Mouse (Mus musculus): ENCODE results near the gene Zcchc7. TPM values are rescaled to one million over a fixed set of nuclear protein-coding genes. Genes with fewer than 3 reads are reported as not detected.
A peak's percentile ranks its signal among the peaks of the same experiment; 100 is the strongest.

The Zcchc7 gene
- total RNA-seq, 2 experiments from 2014 or later, result 68.9 to 70.7 TPM

DNA sequence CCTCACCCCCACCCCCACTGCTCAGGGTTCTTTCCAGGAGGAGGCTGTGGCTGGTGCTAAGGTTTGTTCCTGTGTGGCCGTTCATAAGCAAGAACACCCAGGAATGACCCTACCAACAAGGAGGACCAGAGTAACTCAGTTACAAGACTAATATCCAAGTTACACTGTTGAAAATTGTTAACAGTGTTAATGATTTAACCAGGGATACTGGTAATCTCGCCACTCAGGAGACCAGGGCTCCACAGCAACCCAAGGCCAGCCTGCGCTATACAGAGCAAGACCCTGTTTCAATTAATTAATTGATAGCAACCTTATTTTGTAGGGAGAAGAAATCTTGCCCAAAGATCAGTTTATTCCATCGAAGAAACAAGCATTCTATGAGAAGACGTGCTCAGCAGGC lies 191.8 kb downstream of the Zcchc7 start:
- intact Hi-C loops (cut with DNase I), result no loop called here
- DNase-seq, result no peak

DNA sequence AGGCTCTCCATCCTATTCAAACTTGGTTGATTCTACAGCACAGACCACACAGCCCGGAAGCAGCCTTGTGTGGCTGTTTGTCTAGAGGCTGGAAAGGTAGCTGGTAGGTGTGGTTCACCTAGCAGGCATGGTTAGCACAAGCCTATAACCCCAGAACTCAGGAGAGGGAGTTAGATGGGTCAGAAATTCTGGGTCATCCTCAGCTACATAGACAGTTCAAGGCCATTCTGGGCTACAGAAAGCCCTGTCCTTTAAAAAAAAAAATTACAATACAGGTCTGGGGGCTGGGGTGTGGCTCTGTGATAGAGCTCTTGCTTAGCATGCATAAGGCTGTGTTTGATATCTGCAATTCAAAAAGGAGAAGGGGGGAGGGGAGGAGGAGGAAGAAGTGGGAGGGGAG lies 192.6 kb downstream of the Zcchc7 start:
- DNase-seq, result no peak
- intact Hi-C loops (cut with DNase I), result no loop called here

DNA sequence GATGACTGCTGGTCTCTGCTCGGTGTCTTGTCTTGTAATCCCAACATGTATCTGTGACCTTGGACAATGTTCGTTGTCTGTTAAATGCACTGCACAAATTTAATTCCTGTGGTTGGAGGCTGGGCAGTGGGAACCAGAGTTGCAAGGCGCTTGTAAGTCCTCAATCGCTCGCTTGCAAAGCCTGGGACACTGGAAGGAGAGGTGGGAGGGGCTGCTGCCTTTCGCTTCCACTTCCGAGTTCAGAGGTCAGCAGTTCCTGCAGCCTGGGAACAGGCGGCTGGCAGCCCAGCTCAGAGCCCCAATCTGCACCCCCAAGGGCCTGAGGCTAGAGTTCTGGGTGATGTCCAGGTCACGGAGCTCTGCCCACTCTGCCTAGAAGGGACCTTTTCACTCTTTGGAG lies 197.4 kb downstream of the Zcchc7 start:
- no peak for DNase-seq
- intact Hi-C loops (cut with DNase I), result no loop called here

DNA sequence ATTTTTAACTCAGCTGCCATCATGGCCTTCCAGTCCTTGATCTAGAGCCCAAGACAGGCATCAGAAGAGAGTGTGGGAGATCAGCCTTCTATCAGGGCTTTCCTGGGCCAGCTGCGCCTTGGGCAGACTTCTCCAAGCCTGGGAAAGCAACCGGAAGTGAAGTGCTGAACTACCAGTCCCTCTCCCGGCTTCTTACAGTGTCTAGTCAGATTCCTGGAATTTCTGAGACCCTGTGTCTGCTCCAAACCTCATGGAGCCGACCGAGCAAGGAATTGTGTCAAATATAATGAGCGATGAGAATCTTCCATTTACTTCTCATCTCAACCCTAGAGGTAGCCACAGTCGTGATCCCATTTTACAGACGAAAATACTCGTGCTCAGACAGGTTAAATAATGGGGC lies 203.1 kb downstream of the Zcchc7 start:
- intact Hi-C loops (cut with DNase I), result no loop called here
- DNase-seq, result no peak

DNA sequence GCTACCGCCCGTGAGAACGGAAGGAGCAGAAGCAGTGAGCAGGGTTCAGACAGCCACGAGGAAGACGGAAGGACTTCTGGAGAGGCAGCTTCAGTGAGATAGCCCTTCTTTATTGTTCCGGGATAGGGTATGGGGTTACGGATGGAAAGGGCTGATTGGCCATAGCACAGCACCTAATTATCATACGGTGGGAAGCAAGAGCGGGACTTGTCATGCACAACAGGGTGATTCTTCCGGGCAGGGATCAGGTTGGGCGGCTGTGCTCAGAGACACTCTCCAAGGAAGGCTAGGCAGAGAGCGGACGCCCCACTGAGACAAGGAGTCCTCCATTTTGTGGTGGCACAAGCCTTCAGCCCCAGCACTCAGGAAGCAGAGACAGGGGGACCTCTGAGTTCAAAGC lies 203.5 kb downstream of the Zcchc7 start:
- DNase-seq, result no peak
- intact Hi-C loops (cut with DNase I), result no loop called here

DNA sequence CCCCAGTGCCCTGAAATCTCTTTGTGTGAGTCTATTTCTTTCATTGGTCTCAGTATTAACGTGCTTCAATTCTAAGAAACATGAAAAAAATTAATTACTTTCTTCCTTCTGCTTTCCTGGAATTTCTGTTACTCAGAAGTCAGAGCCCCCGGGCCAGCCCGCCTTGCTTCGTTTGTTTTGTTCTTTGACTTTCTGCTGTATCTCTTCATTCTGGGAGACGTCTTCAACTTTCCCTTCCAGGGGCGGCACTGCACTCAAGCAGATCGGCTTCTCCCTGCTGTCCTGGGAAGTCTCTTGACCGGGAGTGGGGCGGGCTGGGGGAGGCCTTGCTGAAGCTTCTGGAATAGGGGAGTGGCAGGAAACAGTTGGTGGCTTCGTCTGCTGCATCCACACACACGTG lies 207.5 kb downstream of the Zcchc7 start:
- DNase-seq, result no peak
- intact Hi-C loops (cut with DNase I), result no loop called here

DNA sequence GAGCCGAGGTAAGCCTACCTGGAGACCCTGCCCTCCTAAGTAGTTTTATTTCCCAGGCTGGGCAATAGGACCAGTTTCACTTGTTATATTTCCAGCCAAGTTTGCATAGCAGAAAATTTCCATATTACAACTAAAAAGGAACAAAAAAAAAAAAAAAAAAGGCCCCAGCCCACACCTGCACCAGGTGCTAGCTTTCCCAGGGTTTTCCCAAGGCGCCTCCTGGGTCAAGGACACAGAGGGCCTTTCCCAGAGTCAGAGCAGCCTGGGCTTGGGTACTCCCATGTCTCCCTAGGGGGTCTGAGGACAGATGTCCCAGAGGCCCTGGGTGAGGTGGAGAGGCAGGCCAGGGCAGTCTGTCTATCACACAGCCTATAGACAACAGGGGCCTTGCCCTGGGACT lies 209.5 kb downstream of the Zcchc7 start:
- DNase-seq, result no peak
- intact Hi-C loops (cut with DNase I), result no loop called here

DNA sequence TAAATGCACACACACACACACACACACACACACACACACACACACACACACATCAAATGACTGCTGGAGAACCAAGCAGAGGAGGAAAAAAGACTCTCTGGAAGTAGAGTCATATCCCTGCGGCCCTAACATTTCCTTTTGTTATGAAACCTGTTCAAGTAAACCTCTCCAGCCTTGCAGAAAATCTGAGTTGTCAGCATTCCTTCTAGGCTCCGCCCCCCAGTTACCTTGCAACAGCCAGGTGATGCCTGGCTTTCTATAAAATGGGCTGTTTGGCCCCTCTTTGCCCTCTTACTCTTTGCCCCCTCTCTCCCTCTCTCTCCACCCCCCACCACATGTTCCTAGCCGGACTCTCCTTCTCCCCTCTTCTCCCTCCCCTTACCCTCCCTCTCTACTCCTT lies 210.1 kb downstream of the Zcchc7 start:
- no peak for DNase-seq
- intact Hi-C loops (cut with DNase I), result no loop called here

DNA sequence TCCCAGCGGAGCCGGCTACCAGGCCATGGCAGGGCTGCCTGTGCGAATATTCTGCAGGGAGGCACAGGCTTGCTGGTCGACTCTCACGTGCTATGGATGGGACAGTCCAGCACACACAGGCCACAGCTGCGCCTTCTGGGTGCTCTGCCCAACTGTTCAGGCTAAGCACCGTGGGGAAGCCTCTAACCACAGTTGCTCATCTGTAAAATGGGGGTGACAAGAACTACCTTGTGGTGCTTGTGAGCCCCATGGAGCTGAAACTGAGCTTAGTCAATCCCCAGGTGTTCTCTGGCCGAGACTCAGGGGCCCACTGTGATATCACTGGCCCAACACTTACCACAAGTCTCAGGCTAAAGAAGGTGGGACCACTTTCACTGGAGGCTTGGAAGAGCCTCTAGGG lies 211.7 kb downstream of the Zcchc7 start:
- DNase-seq, result no peak
- intact Hi-C loops (cut with DNase I), result no loop called here

DNA sequence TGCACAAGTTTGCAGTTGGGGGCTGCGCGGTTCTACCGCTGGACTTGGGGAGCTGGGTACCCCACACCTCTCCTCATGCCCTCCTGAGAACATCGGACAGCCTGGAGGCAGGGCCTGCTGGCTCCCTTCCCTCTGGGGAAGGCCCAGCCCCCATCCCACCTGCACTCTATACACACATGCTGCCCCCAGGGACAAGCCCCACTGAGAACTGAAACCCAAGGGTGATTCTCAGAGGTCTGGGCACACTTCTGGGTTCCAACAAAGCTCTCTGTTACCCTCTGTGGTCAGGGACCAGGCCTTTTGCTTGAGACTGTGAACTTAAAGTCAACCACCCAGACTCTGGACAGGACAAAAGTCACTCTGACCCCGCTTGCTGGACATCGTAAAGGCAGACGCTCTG lies 214.4 kb downstream of the Zcchc7 start:
- intact Hi-C loops (cut with DNase I), result no loop called here
- DNase-seq, result no peak

DNA sequence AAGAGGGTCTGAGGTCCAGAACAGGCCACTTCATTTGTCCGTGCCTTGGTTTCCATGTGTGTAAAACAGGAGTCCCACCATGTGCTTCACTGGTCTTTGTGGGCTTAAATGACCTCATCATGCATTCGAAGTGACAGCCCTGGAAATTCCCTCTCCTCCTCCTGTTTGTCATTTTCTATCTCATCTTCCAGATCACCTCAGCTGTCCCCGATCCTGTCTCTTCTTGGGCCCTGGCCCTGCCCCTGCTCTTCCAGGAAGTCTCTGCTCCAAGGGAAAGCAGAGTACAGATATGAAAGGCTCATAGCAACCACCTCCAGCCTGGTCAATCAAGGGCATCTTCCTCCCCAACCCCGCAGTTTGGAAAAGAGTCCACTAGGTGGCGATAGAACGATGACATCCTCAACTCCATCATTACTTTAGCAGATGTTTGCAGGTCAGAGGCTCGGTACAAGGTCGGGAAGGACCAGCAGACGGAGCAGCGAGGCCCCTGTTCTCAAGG lies 215.0 kb downstream of the Zcchc7 start:
- peak; percentile 51 for DNase-seq
- intact Hi-C loops (cut with DNase I), result no loop called here

DNA sequence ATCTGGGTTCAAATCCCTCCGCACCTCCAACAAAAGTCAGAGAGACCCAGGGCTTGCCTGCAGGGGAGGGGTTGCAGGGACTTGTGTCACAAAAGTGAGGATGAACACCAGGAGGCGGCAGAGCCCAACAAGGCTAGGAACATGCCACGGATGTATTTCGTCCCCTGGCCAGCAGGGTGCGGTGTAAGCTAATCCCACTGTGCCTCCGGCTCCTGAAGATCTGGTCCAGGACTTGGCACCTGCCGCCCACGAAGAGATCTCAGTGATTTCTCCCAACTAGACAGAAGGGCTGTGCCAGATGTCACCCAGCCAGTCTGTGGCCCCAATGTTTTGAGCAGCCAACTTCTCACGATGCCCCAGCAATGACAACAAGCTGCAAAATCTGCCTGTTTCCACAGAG lies 217.8 kb downstream of the Zcchc7 start:
- peak; percentile 96 for DNase-seq
- intact Hi-C loops (cut with DNase I), result no loop called here

DNA sequence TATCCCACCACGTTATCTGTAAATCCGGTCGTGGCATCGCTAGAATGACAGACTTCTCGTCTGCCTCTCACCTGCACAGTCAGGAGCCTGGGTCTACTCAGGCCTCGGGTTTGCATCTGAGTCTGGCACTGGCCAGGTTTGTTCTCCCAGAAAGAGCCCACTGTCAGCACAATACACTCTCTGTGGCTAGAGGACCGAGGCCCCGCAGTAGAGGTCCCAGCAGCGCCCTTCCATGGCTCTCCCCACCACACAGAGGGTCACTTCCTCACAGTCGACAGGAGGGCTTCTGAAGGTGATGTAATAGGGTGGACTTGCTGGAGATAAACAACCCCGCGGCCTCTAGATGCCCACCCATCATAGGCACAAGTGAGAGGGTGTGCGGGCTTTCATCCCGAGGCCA lies 218.2 kb downstream of the Zcchc7 start:
- no peak for DNase-seq
- intact Hi-C loops (cut with DNase I), result no loop called here

DNA sequence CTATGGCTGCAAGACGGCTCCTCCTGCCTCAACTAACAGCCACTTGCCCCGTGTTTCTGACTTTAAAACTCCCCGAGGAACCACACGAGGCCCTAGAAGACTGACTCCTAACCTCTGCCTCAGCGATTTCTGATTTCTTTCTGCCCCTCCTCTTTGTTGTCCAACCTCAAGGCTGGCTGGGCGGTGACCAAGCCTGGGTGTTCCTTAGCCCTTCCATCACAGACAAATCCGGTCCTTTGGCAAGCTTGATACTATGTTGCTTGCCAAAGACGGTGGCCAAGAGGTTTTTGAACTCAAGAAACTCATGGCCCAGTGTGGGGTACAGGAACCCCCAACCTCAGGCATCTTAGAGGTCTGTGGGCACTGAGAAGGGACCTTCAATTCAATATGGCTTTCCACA lies 218.7 kb downstream of the Zcchc7 start:
- intact Hi-C loops (cut with DNase I), result no loop called here
- DNase-seq, result no peak

DNA sequence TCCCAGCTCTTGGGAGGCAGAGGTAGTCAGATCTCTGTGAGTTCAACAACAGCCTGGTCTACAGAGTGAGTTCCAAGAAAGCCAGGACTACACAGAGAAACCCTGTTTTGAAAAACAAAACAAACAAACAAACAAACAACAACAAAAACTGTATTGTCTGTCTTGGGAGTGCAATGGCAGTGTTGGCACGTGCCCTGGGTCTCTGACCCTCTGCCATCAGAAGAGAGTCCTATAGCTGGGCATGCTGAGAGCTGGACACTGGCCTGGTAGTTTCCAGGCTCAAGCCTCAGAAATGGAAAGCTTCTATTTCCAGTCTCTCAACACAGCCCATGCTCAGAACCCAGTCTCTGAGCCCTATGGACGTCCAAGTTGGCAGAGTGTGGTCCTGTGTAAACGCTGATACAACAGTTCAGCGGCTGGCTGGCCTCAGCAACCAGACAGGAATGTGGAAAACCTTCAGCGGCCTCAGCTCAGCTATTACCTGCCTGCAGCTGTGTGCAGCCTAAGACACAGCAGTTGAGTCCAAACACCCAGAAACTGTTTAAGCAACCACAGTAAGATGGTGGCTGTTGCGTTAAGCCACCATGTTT lies 220.4 kb downstream of the Zcchc7 start:
- intact Hi-C loops (cut with DNase I), result no loop called here

DNA sequence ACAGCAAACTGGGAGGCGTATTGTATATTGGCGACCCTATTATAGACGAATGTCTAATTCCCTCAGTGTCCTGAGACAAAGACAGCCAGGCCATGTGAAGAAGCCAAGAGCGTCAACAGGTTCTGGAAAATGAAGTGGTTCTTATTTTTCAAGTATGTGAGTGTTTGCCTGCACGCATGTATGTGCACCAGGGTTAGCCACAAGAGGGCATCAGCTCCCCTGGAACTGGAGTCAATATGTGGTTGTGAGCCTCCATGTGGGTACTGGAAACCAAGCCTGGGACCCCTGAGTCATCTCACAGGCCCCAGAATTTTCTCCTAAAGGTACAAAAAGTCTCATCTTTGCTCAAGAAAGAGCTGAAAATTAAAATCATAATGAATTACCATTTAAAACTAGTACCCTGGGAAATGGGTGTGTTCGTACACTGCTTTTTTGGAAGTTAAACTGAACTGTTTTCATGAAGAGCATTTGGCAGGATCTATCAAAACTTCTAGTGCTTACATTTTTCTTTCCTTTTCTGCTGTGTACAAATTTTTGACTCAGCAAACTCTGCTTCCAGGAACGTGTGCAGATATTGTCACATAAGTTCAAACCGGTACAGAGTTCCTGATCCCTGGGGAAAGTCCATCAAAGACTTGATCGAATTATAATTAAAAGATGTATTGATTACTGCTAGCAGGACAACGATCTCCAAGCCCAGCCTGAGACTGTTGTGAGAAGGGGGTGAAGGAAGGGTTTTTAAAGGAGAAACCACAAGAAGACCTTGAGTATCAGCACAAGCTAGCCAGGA lies 221.4 kb downstream of the Zcchc7 start:
- DNase-seq, result no peak
- intact Hi-C loops (cut with DNase I), result no loop called here

More for the DNA sequence above, 220.4 kb downstream of the Zcchc7 start:
- DNase-seq, result no peak

DNA sequence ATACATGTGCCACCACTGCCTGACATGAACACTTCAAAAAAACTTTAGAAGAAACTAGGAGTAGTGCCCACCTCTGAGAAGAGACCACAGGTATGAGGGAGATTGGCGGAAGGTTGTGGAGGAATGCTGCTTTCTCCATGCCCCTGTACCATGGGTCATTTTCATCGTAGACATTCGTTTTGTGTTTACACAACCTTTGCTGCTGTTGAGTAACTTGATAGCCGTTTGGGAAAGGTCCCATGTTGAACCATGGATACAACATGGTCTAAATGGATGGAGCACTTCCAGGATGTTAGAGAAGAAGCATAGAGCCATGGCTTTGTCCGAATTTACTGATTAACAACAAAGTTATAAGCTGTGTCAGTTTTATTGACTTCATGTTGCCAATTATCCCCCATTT lies 222.5 kb downstream of the Zcchc7 start:
- intact Hi-C loops (cut with DNase I), result no loop called here
- DNase-seq, result no peak

DNA sequence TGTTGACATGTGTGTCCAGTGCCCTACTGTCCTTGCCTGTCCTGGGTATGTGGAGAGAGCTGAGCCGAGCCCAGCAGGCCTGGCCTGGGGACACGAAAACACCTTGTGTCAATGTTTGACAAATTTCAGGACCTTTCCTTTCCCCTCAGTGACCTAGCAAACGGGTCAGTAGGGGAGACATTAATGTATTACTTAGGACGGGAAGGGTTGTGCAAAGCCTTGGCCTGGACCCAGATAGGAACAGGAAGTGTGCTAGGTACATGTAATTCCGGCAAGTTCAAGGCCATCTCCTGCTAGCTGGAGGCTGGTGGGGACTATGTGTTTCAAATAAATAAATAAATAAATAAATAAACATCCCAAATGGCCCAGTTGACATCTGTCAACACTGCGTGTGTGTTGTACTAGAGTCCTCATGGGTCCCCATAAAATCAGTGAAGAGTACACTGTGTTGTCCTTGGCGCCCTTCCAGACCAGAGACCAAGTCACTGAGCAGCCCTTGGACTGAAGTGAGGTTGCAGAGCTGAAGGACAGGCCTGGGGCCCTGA lies 224.2 kb downstream of the Zcchc7 start:
- DNase-seq, result no peak
- intact Hi-C loops (cut with DNase I), result no loop called here

DNA sequence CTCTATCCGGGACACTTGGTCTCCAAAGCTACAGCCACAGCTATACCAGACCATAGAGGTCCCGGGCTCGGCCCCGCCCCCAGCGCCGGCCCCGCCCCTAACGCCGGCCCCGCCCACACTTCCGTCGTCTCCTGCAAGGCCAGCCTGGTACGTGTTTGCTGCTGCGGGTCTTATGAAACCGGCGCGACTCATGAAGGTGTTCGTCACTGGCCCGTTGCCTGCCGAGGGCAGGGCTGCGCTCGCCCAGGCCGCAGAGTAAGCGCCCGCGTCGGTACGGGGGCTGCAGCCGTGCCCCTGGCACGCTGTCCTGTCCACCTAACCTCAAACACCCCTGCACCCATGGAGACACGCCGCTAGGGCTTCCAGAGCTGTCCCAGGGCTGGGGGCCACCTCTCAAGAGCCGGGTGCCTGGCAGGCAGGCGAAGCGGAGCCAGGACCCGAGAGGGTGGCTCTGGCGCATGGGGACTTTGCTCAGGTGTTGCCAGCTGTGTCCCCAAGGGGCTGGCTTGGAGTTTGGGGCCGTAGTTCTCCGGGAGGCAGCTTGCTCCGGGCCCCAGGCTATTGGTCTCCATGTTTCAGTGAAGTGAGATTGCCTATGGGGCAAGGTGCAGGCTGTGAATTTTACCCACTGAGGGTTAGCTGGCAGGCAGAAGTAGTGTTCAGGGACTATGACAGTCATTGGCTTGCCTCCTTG lies 225.8 kb downstream of the Zcchc7 start, which contains the start of gene Grhpr:
TSS of gene Grhpr (plus strand) at position 116 of the 694 bp plus-strand sequence.
- intact Hi-C loops (cut with DNase I), result no loop called here

More for the DNA sequence above, 225.8 kb downstream of the Zcchc7 start, which contains the start of gene Grhpr:
- peak; percentile 80 for DNase-seq

All from left cerebral cortex, postnatal 4 days (tissue).